In genomic region chr5:35901226-35901809, GRCm38 (mm10) we compare ENCODE assay signal across 9 mouse cellular contexts. TPM values are rescaled to one million over a fixed set of nuclear protein-coding genes. Genes with fewer than 3 reads are reported as not detected.
DNase-seq lines count a peak whose midpoint lies in the region; ATAC-seq and TF ChIP-seq lines count a peak whose summit lies in the region.
"Had no signal": no experiment of that assay in that cellular context is flagged by ENCODE, and none has a peak within 500 bp of the region (broad histone marks: within the 10 kb centered on the region; RNA-seq: fewer than 3 reads in every experiment).

No protein-coding gene starts in this region.

- H3K9ac ChIP-seq in lung, embryonic 15.5 days = no peak overlapping the region
- H3K9ac ChIP-seq in limb, embryonic 14.5 days (ENCODE audit: low read depth, low read length, severe bottlenecking) = no peak overlapping the region
- no peak overlapping the region; the same call in 1 of the 2 replicates for H3K9ac ChIP-seq in stomach, embryonic 14.5 days (replicated peaks; ENCODE audit: low read depth, low read length)

- no peak overlapping the region for H3K4me3 ChIP-seq in lung, embryonic 15.5 days
- no peak overlapping the region for H3K4me3 ChIP-seq in limb, embryonic 14.5 days (replicated peaks; ENCODE audit: low read length)
- H3K4me3 ChIP-seq in stomach, embryonic 14.5 days (ENCODE audit: low read depth, low read length) = no peak overlapping the region

- no peaks in the 10 kb centered on the region for H3K27me3 ChIP-seq in lung, embryonic 15.5 days
- no peaks in the 10 kb centered on the region for H3K27me3 ChIP-seq in limb, embryonic 14.5 days (ENCODE audit: control insufficient read depth, insufficient read depth, low read length)
- no peaks in the 10 kb centered on the region for H3K27me3 ChIP-seq in stomach, embryonic 14.5 days (ENCODE audit: control insufficient read depth, insufficient read depth, low read length)

- H3K4me1 ChIP-seq in lung, embryonic 15.5 days = peaks cover 77% of the 10 kb centered on the region
- peaks cover 30% of the 10 kb centered on the region for H3K4me1 ChIP-seq in limb, embryonic 14.5 days (ENCODE audit: control insufficient read depth, insufficient read depth, low read length)
- H3K4me1 ChIP-seq in stomach, embryonic 14.5 days (ENCODE audit: control insufficient read depth, insufficient read depth, low read length) = peaks cover 25% of the 10 kb centered on the region

- TF ChIP-seq POLR2A in limb, embryonic 14.5 days (IDR thresholded peaks at IDR 0.05; ENCODE audit: borderline replicate concordance, extremely low read depth, insufficient read depth, insufficient read length) = no peak

- peak; percentile 42 for DNase-seq in embryo, embryonic 10 days (ENCODE audit: low spot score)
- no peak for DNase-seq in embryo, embryonic 10.5 days (ENCODE audit: low spot score)
- DNase-seq in lung, postnatal 25 days (ENCODE audit: low spot score) = no peak
- DNase-seq in limb, embryonic 14.5 days (ENCODE audit: low spot score) = no peak
- no peak for DNase-seq in testis, postnatal 14 days (ENCODE audit: low spot score)
- no peak for DNase-seq in right cerebral cortex, postnatal 4 days
- DNase-seq: adrenal gland, adult 8-10 months had no signal

- peak; percentile 85 for ATAC-seq in lung, embryonic 15.5 days (ENCODE audit: borderline replicate concordance, extremely low read depth, low FRiP score, low TSS enrichment)
- ATAC-seq in limb, embryonic 14.5 days (ENCODE audit: low FRiP score, low read depth) = peak; percentile 45
- ATAC-seq in stomach, embryonic 14.5 days (ENCODE audit: insufficient number of reproducible peaks, insufficient read depth, low FRiP score, low read depth) = peak; percentile 42; the same call in 1 of the 2 replicates

- no peaks in the 10 kb centered on the region for H3K9me3 ChIP-seq in lung, embryonic 15.5 days
- no peaks in the 10 kb centered on the region for H3K9me3 ChIP-seq in limb, embryonic 14.5 days (ENCODE audit: control insufficient read depth, low read length)
- H3K9me3 ChIP-seq in stomach, embryonic 14.5 days (ENCODE audit: control insufficient read depth, low read depth, low read length) = no peaks in the 10 kb centered on the region

- peak overlapping the region; percentile 90 for H3K27ac ChIP-seq in lung, embryonic 15.5 days
- no peak overlapping the region for H3K27ac ChIP-seq in limb, embryonic 14.5 days (replicated peaks; ENCODE audit: low read depth, low read length)
- peak overlapping the region; percentile 44; the same call in 1 of the 2 replicates for H3K27ac ChIP-seq in stomach, embryonic 14.5 days (ENCODE audit: low read length)

- H3K36me3 ChIP-seq in lung, embryonic 15.5 days = no peaks in the 10 kb centered on the region
- no peaks in the 10 kb centered on the region for H3K36me3 ChIP-seq in limb, embryonic 14.5 days (ENCODE audit: control insufficient read depth, insufficient read depth, low read length)
- H3K36me3 ChIP-seq in stomach, embryonic 14.5 days (ENCODE audit: control insufficient read depth, insufficient read depth, low read length) = no peaks in the 10 kb centered on the region

- 27% methylated on average over 12 of the region's 12 CpGs for WGBS in lung, embryonic 15.5 days
- WGBS in limb, embryonic 14.5 days = 50% methylated on average over 11 of the region's 12 CpGs
- 36% methylated on average over 12 of the region's 12 CpGs for WGBS in stomach, embryonic 14.5 days

- peak overlapping the region; percentile 45 for H3K4me2 ChIP-seq in lung, embryonic 15.5 days
- peak overlapping the region; percentile 7; the same call in 1 of the 2 replicates for H3K4me2 ChIP-seq in limb, embryonic 14.5 days (replicated peaks; ENCODE audit: low read depth, low read length, severe bottlenecking)
- 0 out of 2 replicates have a peak overlapping the region, but pooled peaks have one; percentile 14 for H3K4me2 ChIP-seq in stomach, embryonic 14.5 days (replicated peaks; ENCODE audit: low read depth, low read length)

RNA-seq across cellular contexts. Expression of gene Afap1, which starts 8.2 kb away (rescaled TPM):
- polyA plus RNA-seq in lung, embryonic 15.5 days (2015; fragmentation: Nextera tagmentation; extraction: Ambion mirVana) = 20.5 and 21.5 TPM in 2 replicates
- 20.4 and 25.6 TPM in 2 replicates for polyA plus RNA-seq in limb, embryonic 14.5 days (2012; rRNA removed)
- polyA plus RNA-seq in limb, embryonic 14.5 days (2014; fragmentation: Nextera tagmentation; extraction: Ambion mirVana) = 19.5 and 21.6 TPM in 2 replicates
- polyA plus RNA-seq in stomach, embryonic 14.5 days (2014; fragmentation: Nextera tagmentation; extraction: Ambion mirVana) = 21.3 and 22.8 TPM in 2 replicates
